Mouse (Mus musculus): ENCODE measurements around the gene Hlx.

Gene Hlx

GRCm38 (mm10) chr1:184732556-184733049 is at the start of gene Hlx:
Hlx (minus strand) TSS chr1:184732619.
- CTCF ChIA-PET: interaction anchor here (1.6 kb wide), 1 partner anchor 240 kb away, joined by 3 read pairs; no protein-coding TSS in a partner anchor

GRCm38 (mm10) chr1:184782161-184782513 is 49.7 kb upstream of the Hlx start:
- CTCF ChIA-PET: no interaction called here

GRCm38 (mm10) chr1:184781286-184782160 is 49.1 kb upstream of the Hlx start:
- CTCF ChIA-PET: no interaction called here

- CTCF ChIA-PET: no interaction called here
Measured at GRCm38 (mm10) chr1:184778157-184778556, 45.7 kb upstream of the Hlx start.

DNA sequence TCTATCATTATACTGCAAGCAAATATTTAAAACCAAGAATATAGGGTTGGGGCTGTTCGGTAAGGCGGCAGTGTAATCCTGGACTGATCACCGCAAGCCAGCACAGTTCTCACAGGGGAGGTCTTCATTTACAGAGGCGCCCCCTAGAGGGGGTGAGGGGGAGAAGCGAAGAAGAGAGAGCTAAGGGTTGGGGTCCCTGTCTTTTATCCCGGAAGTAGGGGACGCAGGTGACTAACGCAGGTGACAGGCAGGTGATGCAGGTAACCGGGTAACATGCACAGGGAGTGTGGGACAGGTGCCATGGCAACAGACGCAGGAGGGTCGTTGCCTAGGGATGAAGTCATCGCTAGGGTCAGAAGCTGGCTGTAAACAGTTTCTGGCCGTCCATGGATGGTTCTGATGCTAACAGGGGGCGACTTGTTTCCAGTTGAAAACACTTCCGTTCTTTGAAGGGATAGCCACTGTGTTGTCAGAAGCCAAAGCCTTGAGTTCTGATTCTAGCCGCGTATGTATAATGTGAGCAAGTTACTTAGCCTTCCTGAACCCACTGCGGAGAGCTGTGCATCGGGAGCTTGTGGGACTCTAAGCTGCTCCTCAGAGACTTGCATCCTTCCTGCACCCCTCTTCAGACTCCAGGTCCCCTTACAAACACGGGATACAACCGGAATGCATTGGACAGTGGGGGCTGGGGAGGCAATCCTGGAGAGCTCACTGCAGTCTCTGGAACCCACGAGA is 44.8 kb upstream of the Hlx start:
- CTCF ChIA-PET: no interaction called here

- CTCF ChIA-PET: no interaction called here
Measured at GRCm38 (mm10) chr1:184775289-184775688, 42.9 kb upstream of the Hlx start.

GRCm38 (mm10) chr1:184771891-184772249 is 39.5 kb upstream of the Hlx start:
- CTCF ChIA-PET: interaction anchor here (0.7 to 0.9 kb wide), 3 partner anchors 12 to 1253 kb away, joined by 3 to 22 read pairs (median 11); no protein-coding TSS in a partner anchor

DNA sequence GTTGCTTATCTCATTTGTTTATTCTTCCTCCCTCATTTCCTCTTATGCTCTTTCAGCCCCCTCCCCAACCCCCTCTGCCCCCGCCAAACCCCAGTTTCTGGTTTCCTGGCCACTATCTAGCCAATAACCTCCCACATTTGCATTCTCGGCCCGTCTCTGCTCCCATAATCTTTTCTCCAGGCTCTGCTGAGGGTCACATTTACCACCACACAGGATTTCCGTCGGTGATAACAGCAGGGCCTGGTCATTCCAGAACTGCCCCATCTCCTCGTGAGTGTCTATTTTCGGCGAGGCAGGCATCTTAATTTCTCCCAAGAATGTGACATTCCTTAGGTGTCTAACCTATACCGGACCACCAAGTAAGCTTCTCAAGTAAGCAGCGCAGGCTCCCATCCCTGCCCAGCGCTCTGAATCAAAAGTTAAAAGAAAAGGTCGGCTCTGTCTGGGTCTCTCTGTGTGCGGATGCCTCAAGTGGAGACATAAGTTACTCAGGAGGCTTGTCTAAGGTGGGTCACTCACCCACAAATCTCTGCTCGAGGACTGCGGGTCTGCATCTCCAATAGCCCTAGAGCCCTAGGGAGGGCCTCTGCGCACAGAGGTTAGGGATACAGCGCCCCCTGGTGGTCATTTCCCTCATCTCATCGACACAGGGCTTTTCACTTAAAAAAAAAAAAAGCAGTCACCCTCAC is 38.9 kb upstream of the Hlx start:
- CTCF ChIA-PET: interaction anchor here (0.8 to 0.9 kb wide), 2 partner anchors 13 to 40 kb away, joined by 3 to 11 read pairs; no protein-coding TSS in a partner anchor

GRCm38 (mm10) chr1:184763866-184764265 is 31.4 kb upstream of the Hlx start:
- CTCF ChIA-PET: no interaction called here

DNA sequence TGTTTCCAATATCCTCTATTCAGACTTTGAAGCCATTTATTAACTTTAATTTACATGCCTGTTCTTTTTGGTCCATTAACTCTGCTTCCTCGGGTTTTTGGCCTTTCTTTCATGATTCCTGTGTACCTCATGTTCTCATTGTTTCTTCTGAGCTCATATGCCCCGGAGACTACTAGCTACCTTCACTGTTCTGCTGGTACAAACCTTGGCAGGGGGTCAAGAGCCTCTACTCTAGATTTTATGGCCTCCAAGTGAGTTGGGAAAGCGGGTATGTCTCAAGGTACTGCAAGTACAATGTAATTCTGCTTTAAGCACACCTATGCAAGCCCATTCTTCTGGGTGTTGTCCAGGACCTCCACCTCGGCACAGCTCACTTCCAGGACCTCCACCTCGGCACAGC is 30.5 kb upstream of the Hlx start:
- CTCF ChIA-PET: no interaction called here

- CTCF ChIA-PET: no interaction called here
Measured at GRCm38 (mm10) chr1:184761988-184762387, 29.6 kb upstream of the Hlx start.

GRCm38 (mm10) chr1:184752671-184753070 is 20.3 kb upstream of the Hlx start:
- CTCF ChIA-PET: no interaction called here

GRCm38 (mm10) chr1:184750114-184750664 is 17.8 kb upstream of the Hlx start:
- CTCF ChIA-PET: interaction anchor here (0.7 kb wide), 1 partner anchor 33 kb away, joined by 3 read pairs; no protein-coding TSS in a partner anchor

- CTCF ChIA-PET: no interaction called here
Measured at GRCm38 (mm10) chr1:184748692-184749152, 16.3 kb upstream of the Hlx start.

GRCm38 (mm10) chr1:184737876-184738479 is 5.6 kb upstream of the Hlx start:
- CTCF ChIA-PET: interaction anchor here (0.6 to 0.7 kb wide), 2 partner anchors 484 to 1404 kb away, joined by 7 read pairs; no protein-coding TSS in a partner anchor

GRCm38 (mm10) chr1:184737228-184737627 is 4.8 kb upstream of the Hlx start:
- CTCF ChIA-PET: interaction anchor here (0.6 to 0.7 kb wide), 2 partner anchors 213 to 483 kb away, joined by 7 to 9 read pairs; no protein-coding TSS in a partner anchor

DNA sequence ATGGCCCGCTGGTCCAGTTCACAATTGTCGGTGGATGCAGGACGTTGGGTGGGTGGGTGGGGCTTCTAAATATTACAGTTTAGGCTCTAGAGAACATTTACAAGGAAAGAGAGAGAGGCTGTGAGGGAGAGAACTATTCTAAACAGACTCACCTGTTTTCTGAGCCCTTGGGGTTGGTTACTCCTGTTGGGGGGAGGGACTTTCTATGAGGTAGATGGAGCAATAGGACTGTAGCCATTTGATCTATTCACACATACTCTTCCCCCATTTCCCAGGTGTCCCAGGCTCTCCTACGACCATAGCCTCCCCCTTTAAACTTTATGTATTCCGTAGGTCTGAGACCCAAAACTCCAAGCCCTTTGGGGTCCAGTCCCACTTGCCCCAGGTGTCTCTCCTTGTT is 3.8 kb upstream of the Hlx start:
- CTCF ChIA-PET: no interaction called here

DNA sequence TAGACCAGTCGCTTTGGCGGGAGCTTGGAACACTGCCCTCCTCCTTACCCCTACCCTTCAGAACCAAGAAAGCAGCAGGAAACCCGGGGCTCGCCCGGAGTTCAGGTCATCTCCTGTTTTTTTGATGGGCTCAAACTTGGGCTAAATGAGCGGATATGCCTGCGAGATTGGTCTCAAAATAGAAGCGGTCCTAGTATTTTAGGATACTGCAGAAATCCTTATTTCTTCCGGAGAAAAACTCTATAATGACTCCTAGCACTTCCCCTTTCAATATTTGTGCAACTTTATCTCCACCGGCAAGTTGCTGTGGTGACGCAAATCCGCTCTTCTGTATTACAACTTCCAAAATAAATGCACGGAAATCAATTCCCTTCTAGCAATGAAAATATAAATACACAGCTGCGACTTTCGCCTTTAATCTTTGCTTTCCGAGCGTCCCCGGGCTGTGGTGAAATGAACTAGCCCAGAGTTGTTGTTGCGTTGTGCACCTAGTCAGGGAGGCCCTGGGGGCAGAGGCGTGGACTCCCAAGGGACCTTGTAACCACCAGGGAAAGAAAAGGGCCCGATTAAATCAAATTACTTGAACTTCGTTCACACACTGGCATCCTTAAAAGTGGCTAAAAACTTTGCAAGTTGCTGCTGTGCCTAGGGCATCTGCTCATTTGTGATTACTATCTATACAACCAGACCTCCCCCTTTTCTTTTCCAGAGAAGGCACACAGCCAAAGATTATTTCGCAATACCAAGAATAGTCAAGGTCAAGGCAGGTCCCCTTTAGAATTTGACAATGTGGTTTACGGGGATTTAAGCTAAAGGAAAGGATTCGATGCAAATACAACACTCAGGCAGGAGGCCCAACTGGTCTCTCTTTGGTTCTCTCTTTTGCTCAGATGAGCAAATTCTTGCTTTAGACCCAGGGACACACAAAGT is 2.8 kb upstream of the Hlx start:
- CTCF ChIA-PET: interaction anchor here (0.6 kb wide), 1 partner anchor 697 kb away, joined by 12 read pairs; no protein-coding TSS in a partner anchor

GRCm38 (mm10) chr1:184734067-184734830 is 1.8 kb upstream of the Hlx start:
- CTCF ChIA-PET: interaction anchor here (0.6 to 1.6 kb wide), 2 partner anchors 242 to 696 kb away, joined by 3 to 12 read pairs; no protein-coding TSS in a partner anchor

Measured in spleen, embryonic (tissue).